Mouse (Mus musculus): Measurements from ENCODE around the gene Zic4. TPM values are rescaled to one million over a fixed set of nuclear protein-coding genes. Genes with fewer than 3 reads are reported as not detected.

The Zic4 gene
- polyA plus RNA-seq, 1 experiment from 2014 or later: 0.06 TPM

DNA sequence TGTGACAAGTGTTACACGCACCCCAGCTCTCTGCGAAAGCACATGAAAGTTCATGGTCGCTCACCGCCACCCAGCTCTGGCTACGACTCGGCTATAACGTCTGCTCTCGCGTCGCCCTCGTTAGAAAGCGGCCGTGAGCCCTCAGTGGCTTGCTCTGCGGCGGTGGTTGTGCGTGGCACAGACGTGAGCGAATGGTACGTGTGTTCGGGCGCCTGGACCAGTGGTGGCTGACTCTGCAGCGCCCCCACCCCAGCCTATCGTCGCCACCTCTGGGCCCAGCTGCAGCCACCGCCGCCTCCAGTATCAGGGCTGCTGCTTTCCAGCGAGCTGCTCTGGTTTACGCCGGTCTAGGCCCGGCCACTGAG, 21.9 kb downstream of the Zic4 start:
- ATAC-seq (ENCODE audit: insufficient read depth, low FRiP score, low read depth): no peak
- 1% methylated on average over 30 of the region's 30 CpGs for WGBS
- Histone ChIP-seq H3K36me3 (no peaks in the 10 kb centered on the region), H3K9me3 (no peaks in the 10 kb centered on the region), H3K4me1 (peaks cover 7% of the 10 kb centered on the region), H3K4me3 (replicated peaks) (no peak overlapping the region), H3K27ac (no peak overlapping the region), H3K27me3 (replicated peaks) (peaks cover 90% of the 10 kb centered on the region), H3K4me2 (no peak overlapping the region), H3K9ac (no peak overlapping the region)

DNA sequence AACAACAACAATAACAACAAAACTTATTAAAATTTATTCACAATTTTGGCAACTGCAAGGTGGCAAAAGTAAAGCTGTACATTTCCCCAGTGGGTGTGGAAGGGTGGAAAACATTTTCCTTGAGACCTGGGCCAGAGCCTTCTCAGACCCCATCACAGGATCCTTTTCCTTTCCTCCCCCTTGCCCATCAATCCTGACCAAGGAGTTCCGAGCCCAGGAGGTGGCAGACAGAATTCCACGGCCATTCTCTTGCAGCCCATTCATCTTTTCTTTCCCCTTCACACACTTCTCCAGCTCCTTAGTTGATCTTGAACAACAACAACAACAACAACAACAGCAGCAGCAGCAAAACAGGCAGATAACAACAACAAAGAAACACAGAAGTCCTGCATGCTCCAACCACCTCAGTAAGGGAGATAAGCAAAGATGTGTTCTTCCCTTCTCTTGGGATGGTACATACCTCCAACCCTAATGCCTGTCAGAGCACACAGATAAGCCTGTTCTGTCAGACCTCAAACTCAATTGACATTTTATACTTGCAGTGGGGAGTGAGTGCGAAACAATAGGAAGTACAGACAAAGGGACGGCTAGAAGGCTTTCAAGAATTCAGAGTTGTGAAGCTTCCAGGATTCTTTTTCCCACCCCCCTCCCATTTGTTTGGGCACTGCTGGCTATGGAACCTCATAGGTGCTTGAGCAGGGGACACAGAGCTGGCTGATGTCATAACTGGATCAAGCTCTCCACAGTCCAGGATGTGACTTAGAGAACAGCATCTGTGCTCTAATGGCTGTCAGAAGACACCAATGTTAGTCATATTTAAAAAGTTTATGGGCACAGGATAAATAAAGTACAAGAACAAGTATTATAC, 22.7 kb downstream of the Zic4 start:
- Histone ChIP-seq H3K27ac (no peak overlapping the region), H3K9me3 (no peaks in the 10 kb centered on the region), H3K36me3 (no peaks in the 10 kb centered on the region), H3K9ac (no peak overlapping the region), H3K27me3 (replicated peaks) (peaks cover 90% of the 10 kb centered on the region), H3K4me3 (replicated peaks) (no peak overlapping the region), H3K4me2 (no peak overlapping the region), H3K4me1 (peaks cover 7% of the 10 kb centered on the region)
- 6% methylated on average over 4 of the region's 4 CpGs for WGBS
- no peak for ATAC-seq (ENCODE audit: insufficient read depth, low FRiP score, low read depth)

DNA sequence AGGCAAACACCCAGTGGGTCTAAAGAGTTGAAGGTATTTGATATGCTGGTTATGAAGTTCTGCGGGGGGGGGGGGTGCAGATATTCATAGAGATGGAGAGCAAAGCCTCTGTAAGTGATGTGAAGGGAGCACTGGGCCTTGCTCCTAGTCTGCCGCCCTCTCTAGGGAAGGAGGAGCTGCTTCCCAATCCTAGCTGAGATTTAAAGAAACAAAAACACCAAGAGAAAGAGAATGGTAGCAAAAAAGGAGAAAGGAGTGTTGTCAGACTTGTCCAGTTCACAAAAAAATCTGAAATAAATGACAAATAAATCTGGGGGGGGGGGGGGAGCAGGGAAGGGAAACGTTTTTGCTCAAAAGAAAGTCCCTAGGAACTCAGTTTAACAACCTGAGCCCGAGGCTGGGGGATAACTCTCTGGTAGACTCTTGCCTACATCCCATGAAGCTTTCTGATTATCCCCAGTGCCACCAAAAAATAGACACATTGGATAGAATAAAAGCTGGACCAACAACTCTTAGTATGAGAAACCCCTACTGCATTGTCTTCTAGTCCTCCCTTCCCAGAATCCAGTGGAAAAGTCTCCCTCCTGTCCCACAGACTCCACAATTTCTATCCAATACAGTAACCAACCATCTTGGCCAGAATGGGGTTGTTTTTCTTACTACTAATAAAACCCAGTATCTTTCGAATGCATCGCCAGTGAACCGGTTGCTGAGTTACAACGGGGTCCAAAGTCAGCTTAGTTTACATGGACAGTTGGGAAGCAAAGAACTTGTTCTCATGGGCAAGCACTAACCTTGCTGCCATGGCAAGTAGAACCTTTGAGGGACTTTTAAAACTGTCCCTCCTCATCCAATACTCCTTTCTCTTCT, 23.6 kb downstream of the Zic4 start:
- Histone ChIP-seq H3K9me3 (no peaks in the 10 kb centered on the region), H3K4me3 (replicated peaks) (no peak overlapping the region), H3K4me2 (no peak overlapping the region), H3K4me1 (peaks cover 7% of the 10 kb centered on the region), H3K27ac (no peak overlapping the region), H3K36me3 (no peaks in the 10 kb centered on the region), H3K9ac (no peak overlapping the region), H3K27me3 (replicated peaks) (peaks cover 90% of the 10 kb centered on the region)
- whole genome bisulfite sequencing: under 1% methylated on average over 8 of the region's 8 CpGs
- ATAC-seq (ENCODE audit: insufficient read depth, low FRiP score, low read depth): no peak

DNA sequence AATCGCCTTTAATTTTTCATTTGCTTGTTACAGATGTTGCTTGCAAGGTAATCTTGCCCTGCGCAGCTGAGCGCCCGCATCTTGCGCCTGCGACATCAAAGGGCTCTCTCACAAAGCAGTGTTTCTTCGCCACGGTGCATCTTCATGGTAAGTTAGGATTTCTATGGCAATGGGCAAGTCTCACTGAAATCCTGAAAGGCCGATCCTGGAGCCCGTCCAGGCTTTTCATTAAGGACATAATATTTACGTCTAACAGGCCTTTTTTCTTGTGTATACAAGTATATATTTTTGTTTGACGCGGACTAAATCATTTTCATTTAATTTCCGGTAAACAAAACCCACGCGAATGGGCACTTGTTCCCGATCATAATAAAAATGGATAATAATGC, 24.3 kb downstream of the Zic4 start:
- Histone ChIP-seq H3K4me1 (peaks cover 4% of the 10 kb centered on the region), H3K27me3 (replicated peaks) (peaks cover 94% of the 10 kb centered on the region), H3K4me3 (replicated peaks) (no peak overlapping the region), H3K36me3 (no peaks in the 10 kb centered on the region), H3K9me3 (no peaks in the 10 kb centered on the region), H3K27ac (no peak overlapping the region), H3K9ac (no peak overlapping the region), H3K4me2 (no peak overlapping the region)
- WGBS: 2% methylated on average over 17 of the region's 17 CpGs
- ATAC-seq (ENCODE audit: insufficient read depth, low FRiP score, low read depth): no peak

DNA sequence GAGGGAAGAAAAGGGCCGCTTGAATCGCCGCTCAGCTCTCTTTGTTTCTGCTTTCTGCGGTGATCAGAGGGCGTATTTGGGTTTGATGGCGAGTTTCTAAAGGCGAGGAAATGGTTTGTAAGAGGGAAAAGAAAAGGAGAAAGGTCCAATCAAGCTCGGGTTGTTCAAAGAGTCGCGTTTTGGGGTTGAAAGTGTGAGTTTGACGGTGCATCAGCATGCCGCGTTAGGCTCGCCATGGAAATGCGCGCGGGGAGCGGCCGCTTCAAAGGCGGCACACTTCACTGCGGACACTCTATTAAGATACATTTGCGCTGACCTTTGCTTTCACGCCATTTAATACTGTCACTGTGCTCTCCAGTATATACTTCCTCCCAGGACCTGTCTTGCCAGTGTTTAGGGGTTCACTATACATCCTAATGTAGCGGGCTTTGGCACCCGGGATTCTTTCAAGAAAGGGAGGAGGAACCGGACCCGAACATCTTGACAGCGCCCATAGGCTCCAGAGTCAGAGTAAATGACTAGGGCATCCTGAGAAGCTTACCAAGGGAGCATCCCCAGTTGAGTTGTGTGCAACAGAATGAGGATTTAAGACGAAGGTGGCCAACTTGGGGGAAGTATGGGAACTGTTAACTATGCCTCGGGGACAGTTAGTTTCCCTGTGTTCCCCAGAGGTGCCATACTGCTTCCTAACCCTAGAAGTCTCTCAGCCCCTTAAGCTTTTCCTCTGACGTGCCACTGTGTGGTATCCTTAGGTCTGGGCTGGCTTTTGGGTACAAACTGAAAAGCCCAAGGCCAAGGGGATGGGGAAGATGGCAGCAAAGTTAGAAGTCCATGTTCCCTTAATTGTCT, 24.9 kb downstream of the Zic4 start:
- no peak overlapping the region for H3K4me3 ChIP-seq (replicated peaks)

DNA sequence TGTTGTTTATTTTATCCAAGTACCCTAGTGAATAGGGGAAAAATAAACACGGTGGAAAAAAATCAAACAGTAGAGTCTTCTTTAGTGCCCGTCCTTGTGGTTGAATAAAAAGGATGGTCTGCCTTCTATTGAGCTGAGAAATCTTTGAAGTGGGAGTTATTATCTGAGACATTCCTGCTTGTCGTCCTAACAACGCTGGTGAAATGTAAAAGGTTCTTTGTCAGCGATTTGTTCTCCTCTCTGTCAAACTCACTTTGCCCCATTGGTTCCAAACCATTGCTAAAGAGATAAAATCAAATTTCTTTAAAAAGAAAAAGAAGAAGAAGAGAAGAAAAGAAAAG, 25.5 kb downstream of the Zic4 start:
- ATAC-seq (ENCODE audit: insufficient read depth, low FRiP score, low read depth): no peak
- H3K27me3 ChIP-seq (replicated peaks): peaks cover 92% of the 10 kb centered on the region
- H3K4me1 ChIP-seq: no peaks in the 10 kb centered on the region
- no peak overlapping the region for H3K4me3 ChIP-seq (replicated peaks)
- no peak overlapping the region for H3K27ac ChIP-seq
- WGBS: 2% methylated on average over 5 of the region's 5 CpGs
- no peak overlapping the region for H3K4me2 ChIP-seq
- no peak overlapping the region for H3K9ac ChIP-seq
- no peaks in the 10 kb centered on the region for H3K36me3 ChIP-seq
- no peaks in the 10 kb centered on the region for H3K9me3 ChIP-seq

More for the DNA sequence above, 24.9 kb downstream of the Zic4 start:
- no peak for ATAC-seq (ENCODE audit: insufficient read depth, low FRiP score, low read depth)
- H3K4me1 ChIP-seq: no peaks in the 10 kb centered on the region
- 2% methylated on average over 31 of the region's 31 CpGs for WGBS
- H3K9ac ChIP-seq: no peak overlapping the region
- H3K36me3 ChIP-seq: no peaks in the 10 kb centered on the region
- H3K27ac ChIP-seq: no peak overlapping the region
- no peaks in the 10 kb centered on the region for H3K9me3 ChIP-seq
- H3K4me2 ChIP-seq: no peak overlapping the region
- peaks cover 94% of the 10 kb centered on the region for H3K27me3 ChIP-seq (replicated peaks)

DNA sequence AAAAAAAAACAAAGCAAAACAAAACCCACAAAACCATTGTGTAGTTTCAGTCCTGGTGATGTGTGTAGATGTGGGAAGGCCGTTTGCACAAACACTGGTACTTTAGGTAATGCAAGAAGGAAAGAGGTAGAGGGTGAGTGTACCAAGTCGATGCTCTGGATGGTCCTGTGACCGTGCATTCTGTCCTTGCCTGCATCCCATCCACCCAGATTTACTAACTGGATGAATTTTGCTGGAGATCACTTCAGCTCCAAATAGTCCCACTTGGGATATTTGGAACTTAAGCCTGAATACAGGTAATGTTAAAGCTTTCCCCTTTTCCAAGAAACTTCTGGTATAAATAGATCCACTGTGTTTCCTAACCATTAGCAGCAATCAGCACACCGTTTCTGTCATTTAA, 26.0 kb downstream of the Zic4 start:
- no peak overlapping the region for H3K27ac ChIP-seq
- no peaks in the 10 kb centered on the region for H3K4me1 ChIP-seq
- WGBS: 3% methylated on average over 4 of the region's 4 CpGs
- H3K36me3 ChIP-seq: no peaks in the 10 kb centered on the region
- ATAC-seq (ENCODE audit: insufficient read depth, low FRiP score, low read depth): no peak
- no peaks in the 10 kb centered on the region for H3K9me3 ChIP-seq
- H3K4me2 ChIP-seq: no peak overlapping the region
- H3K4me3 ChIP-seq (replicated peaks): no peak overlapping the region
- H3K27me3 ChIP-seq (replicated peaks): peaks cover 92% of the 10 kb centered on the region
- no peak overlapping the region for H3K9ac ChIP-seq

DNA sequence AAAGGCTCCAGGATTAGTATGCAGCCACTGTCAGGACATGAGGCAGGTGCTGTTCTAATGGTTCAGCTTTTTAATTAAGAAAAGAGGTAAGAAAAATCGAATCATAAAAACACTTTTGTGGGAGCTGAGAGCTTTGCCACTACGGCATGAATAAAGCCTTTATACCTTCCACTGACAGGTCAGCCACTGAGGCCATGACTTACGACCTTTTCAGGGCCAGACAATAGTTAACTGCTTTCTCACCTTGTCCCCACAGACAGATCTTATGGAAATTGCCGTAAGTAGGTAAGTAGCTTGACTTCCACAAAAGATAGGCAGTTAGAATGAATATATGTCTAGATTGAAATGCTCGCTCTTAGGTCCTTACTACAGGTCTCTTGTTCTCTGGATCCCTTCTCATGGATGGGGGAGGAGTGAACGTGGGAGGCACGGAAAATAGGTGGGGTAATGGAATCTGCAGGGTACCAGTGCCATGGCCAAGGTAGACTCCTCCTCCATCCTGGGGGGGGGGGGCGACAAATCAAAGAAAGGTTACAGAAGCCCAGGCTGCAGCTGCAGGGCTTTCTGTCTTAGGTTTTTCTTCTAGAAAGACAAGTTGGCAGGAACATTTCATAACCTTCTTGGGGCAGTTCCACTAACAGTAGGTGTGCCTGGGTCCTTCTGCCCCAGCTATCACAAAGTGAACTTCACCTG, 31.3 kb downstream of the Zic4 start:
- Histone ChIP-seq H3K27me3 (replicated peaks) (peaks cover 87% of the 10 kb centered on the region), H3K27ac (no peak overlapping the region), H3K9ac (no peak overlapping the region), H3K36me3 (no peaks in the 10 kb centered on the region), H3K9me3 (no peaks in the 10 kb centered on the region), H3K4me3 (replicated peaks) (no peak overlapping the region), H3K4me2 (no peak overlapping the region), H3K4me1 (no peaks in the 10 kb centered on the region)
- ATAC-seq (ENCODE audit: insufficient read depth, low FRiP score, low read depth): no peak
- WGBS: 3% methylated on average over 8 of the region's 8 CpGs

DNA sequence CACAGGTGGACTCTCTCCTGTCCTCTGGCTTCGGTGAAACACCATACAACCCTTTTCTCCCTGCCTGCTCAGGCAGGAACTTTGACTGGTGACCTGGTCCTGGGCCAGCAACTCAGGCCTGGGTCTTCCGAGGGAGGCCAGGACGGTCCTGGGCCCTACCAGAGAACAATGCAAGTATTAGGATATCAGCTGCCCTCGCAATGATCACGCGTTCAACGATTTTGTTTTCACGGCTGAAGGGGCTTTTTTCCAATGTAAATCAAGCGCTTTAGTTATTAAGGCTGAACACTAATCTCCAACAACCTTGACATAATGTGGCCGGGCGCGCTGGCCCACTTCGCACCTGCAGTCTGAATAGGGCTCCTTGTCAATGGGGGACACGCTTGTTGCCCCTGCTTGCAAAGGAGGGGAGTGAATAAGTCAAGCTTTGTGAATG, 32.0 kb downstream of the Zic4 start:
- ATAC-seq (ENCODE audit: insufficient read depth, low FRiP score, low read depth): no peak
- Histone ChIP-seq H3K4me3 (replicated peaks) (no peak overlapping the region), H3K4me1 (no peaks in the 10 kb centered on the region), H3K9me3 (no peaks in the 10 kb centered on the region), H3K4me2 (no peak overlapping the region), H3K27ac (no peak overlapping the region), H3K36me3 (no peaks in the 10 kb centered on the region), H3K9ac (no peak overlapping the region), H3K27me3 (replicated peaks) (peaks cover 89% of the 10 kb centered on the region)
- WGBS: 1% methylated on average over 14 of the region's 14 CpGs

DNA sequence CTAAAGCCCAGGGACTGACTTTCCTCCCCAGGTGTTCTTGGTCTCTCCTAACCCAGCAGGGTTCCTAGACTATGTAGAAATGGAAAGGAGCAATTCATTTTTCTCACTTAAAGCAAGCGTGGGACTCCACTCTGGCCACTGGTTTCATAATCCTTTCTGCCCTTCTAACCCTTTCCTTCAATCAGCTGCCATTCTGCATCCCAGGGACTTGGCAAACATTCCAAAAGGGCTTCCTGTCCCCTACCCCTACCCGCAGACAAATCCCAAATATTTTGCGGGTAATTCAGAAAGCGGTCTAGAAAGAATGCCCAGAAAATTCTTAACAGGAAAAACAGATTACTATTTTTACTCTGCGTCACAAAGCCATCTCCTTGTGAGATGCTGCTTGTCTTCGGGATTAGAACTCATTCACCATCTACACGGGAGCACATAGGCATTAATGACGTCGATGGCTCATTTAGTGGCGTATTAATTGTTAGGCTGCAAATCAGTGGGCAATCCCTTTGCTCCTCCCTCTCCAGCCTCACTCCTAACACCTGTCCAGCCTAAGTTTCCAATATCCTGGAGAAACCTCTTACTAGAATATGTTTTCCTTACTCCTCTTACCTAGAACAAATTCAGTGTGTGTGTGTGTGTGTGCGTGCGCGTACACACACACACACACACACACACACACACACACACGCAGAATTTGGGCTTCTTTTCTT, 33.0 kb downstream of the Zic4 start:
- Histone ChIP-seq H3K9me3 (no peaks in the 10 kb centered on the region), H3K4me2 (no peak overlapping the region), H3K9ac (no peak overlapping the region), H3K4me1 (no peaks in the 10 kb centered on the region), H3K27me3 (replicated peaks) (peaks cover 89% of the 10 kb centered on the region), H3K36me3 (no peaks in the 10 kb centered on the region), H3K27ac (no peak overlapping the region), H3K4me3 (replicated peaks) (no peak overlapping the region)
- 8% methylated on average over 14 of the region's 14 CpGs for WGBS
- no peak for ATAC-seq (ENCODE audit: insufficient read depth, low FRiP score, low read depth)

DNA sequence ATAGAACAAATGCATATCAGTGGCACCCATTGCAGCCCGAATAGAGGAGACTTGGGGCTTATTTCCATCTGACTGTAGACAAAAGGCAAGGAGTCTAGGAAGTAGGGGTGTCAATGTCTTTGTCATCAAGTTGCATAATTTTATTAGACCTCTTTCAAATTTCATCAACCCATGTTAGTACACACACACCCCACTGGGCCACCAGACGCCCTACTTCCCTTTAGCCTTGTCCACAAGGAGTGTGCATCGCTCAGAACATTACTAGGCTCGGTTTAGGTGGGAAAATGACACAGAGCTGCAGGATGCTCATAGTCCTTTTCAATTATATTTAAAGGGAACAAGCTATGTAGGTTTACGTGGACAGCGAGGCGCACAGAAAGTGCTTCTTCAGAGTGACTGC, 37.8 kb downstream of the Zic4 start:
- no peak overlapping the region for H3K9ac ChIP-seq
- no peak for ATAC-seq (ENCODE audit: insufficient read depth, low FRiP score, low read depth)
- WGBS: 21% methylated on average over 7 of the region's 7 CpGs
- no peaks in the 10 kb centered on the region for H3K9me3 ChIP-seq
- no peaks in the 10 kb centered on the region for H3K36me3 ChIP-seq
- no peak overlapping the region for H3K4me2 ChIP-seq
- no peak overlapping the region for H3K27ac ChIP-seq
- no peak overlapping the region for H3K4me3 ChIP-seq (replicated peaks)
- H3K27me3 ChIP-seq (replicated peaks): peaks cover 87% of the 10 kb centered on the region
- H3K4me1 ChIP-seq: no peaks in the 10 kb centered on the region
